Mouse (Mus musculus) brain, embryonic 14.5 days (tissue): Measurements from ENCODE around the gene Amer2. TPM values are rescaled to one million over a fixed set of nuclear protein-coding genes. Genes with fewer than 3 reads are reported as not detected.

Experiments
- DNase-seq: peaks from one replicate; pipeline ENCODE4 v3.0.0-alpha.2; 2011; ENCODE audit warnings: low read depth
- CTCF ChIP-seq: fragments of 200-500 bp; IDR thresholded peaks from 2 replicates; pipeline ENCODE4 v1.5.1; 2012; ENCODE audit warnings: inconsistent platforms, mild to moderate bottlenecking, moderate library complexity, borderline replicate concordance; ENCODE audit not compliant: insufficient read depth, insufficient read length; ENCODE audit errors: extremely low read depth
- POLR2A ChIP-seq: fragments of 200-500 bp; IDR thresholded peaks from 2 replicates; pipeline ENCODE4 v1.6.1; 2012; ENCODE audit warnings: mild to moderate bottlenecking, inconsistent platforms, borderline replicate concordance; ENCODE audit not compliant: poor library complexity, insufficient read depth, insufficient read length, severe bottlenecking; ENCODE audit errors: extremely low read depth
- polyA plus RNA-seq: library from polyadenylated mRNA; depleted of rRNA; stranded (reverse); fragments of >200 nt; gene quantifications from 2 replicates; pipeline ENCODE4 v1.2.3, GENCODE M21; 2012

Amer2 gene
- polyA plus RNA-seq, 1 experiment = 27.4 TPM

DNA sequence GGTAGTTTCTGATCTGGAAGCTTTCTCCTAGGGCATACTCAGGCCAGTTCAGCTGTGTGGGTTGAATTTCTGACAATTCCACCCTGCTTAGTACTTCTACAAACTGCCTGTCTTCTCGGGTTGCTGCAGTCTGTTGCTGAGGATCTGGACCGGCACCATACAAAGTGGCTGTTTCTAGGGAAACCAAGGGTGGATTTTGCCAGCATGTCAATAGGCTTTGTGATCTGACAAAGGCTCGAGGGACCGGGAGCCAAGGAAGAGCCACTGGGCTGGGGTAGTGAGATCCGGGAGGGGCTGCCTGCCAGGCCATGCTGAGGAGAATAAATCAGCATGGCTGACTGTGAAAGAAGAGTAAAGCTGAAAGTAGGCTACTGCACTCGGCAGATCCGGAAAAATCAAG is 25.8 kb downstream of the Amer2 start:
- TF ChIP-seq CTCF (no peak), POLR2A (no peak)
- DNase-seq = peak; percentile 89

GRCm38 (mm10) chr14:60403228-60403627 is 30.2 kb downstream of the Amer2 start:
- peak; percentile 70 for DNase-seq
- TF ChIP-seq POLR2A (no peak), CTCF (no peak)

- DNase-seq = peak; percentile 80
- TF ChIP-seq POLR2A = no peak
- TF ChIP-seq CTCF = no peak
These were observed 32.8 kb downstream of the Amer2 start for GRCm38 (mm10) chr14:60405829-60406228.

DNA sequence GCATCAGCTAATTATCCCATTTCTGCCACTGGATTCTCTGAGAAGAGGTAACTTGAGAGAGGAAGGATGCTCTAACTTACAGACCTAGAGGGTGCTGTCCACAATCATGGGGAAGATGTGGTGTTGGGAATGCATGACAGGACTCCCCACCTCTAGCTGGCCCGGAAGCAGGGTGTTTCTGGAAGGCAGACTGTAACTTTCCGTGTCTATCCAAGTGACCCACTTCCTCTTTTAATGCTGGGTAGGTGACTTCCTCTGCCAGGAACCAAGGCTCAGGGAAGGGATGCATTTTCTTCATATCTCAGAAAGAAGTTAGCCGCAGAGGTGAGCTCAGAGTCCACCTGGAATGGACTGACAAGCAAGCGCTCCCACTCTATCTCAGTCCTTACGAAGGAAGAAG is 33.5 kb downstream of the Amer2 start:
- TF ChIP-seq CTCF (no peak), POLR2A (no peak)
- DNase-seq = no peak

GRCm38 (mm10) chr14:60407319-60407718 is 34.3 kb downstream of the Amer2 start:
- no peak for TF ChIP-seq POLR2A
- TF ChIP-seq CTCF = no peak
- DNase-seq = peak; percentile 70

DNA sequence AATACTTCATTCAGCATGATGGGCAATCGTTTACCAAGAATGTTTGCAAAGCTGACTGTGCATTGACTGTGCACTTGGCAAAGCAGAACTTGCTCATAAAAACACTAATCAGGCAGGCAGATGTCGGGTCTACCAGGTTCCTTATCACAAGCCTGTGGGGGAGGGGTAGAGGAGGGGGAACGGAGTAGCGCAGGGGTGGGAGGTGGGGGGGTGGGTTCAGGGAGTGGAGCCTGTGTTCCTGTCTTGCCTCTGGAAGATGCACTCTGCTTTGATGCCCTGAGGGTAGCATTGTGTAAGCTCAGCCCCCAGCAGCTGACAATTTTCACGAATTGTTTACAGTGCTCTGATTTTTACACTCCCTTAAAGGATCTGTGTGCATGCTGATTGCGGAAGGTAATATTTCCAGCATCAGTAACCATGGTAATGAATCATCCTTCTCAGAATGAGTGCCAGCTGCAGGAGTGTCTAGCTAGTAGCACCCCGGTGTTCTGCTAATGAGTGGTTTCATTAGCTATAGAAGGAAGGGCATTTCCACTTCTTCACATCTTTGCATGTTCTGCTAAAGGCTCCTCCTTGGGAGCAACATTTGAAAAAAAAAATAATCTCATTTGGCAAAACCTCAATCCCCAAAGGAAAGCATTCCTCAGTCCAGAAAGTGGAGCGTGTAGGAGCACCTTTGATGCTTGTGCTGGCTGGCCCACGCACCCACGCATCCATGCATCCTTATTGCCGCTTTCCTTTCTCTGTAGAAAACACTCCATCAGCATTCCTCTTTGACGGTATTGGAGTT is 36.8 kb downstream of the Amer2 start:
- no peak for TF ChIP-seq CTCF
- DNase-seq = peak; percentile 95

GRCm38 (mm10) chr14:60411229-60411628 is 38.2 kb downstream of the Amer2 start:
- TF ChIP-seq POLR2A = no peak
- TF ChIP-seq CTCF = no peak
- DNase-seq = peak; percentile 81

GRCm38 (mm10) chr14:60414691-60415090 is 41.6 kb downstream of the Amer2 start:
- DNase-seq = peak; percentile 98
- no peak for TF ChIP-seq POLR2A
- TF ChIP-seq CTCF = no peak

GRCm38 (mm10) chr14:60417924-60418323 is 44.9 kb downstream of the Amer2 start:
- no peak for TF ChIP-seq POLR2A
- no peak for TF ChIP-seq CTCF
- DNase-seq = no peak

DNA sequence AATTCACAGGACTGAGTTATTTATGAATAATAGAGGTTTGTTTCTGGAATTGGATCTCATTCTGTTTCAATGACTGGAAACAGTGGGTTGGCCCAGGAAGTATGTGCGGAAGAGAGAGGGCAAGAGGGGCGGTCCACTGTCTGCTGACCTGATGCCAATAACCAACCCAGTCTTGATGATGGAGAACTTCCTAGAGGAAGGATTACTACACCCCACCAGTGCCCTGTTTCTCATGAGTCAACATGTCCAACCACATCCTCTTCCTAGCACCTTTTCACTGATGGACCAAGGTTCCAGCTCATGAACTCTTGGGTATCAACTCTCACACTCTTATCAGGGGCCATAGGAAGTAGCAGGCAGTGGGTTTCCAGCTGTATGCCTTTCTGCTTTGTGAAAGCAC is 49.9 kb downstream of the Amer2 start:
- DNase-seq = no peak
- TF ChIP-seq CTCF = no peak
- no peak for TF ChIP-seq POLR2A

DNA sequence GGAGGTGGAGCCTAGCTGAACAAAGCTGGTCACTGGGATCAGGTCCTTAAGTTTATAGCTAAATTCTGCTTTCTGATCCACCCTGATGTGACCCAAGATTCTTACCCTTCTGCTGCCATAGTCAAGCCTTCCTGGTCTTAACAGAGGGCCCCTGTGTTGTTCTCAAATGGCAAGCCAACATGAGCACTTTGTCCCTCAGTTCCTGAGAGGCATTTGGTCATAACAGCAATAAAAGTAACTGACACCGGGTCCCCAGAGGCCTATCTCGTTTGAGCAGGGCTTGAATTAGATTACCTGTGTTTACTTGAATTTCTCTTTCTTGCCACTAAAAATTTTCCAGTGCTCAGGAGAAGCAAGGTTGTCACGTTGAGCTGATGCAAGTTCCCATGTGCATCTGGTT is 51.1 kb downstream of the Amer2 start:
- TF ChIP-seq POLR2A (no peak), CTCF (no peak)
- DNase-seq = no peak

DNA sequence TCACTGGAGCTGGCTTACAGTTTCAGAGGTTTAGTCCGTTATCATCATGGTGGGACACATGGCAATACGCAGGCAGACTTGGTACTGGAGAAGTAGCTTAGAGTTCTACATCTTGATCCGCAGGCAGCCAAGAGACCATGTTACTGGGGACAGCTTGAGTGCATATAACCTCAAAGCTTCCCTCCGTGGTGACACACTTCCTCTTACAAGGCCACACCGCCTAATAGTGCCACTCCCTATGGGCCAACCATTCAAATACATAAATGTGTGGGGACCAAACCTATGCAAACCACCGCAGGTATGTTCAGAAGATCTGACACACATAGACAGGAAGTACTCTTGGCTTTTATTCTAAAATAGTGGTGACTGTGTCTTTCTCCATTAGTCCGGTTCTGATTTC is 52.5 kb downstream of the Amer2 start:
- no peak for TF ChIP-seq CTCF
- no peak for TF ChIP-seq POLR2A

More for the DNA sequence above, 52.5 kb downstream of the Amer2 start:
- DNase-seq = no peak
